Mouse (Mus musculus): Measurements from ENCODE around the gene Kat5. TPM values are rescaled to one million over a fixed set of nuclear protein-coding genes. Genes with fewer than 3 reads are reported as not detected.

Kat5 gene
- total and polyA plus RNA-seq, 3 experiments = 54.5 to 67.6 TPM; not detected in 1

DNA sequence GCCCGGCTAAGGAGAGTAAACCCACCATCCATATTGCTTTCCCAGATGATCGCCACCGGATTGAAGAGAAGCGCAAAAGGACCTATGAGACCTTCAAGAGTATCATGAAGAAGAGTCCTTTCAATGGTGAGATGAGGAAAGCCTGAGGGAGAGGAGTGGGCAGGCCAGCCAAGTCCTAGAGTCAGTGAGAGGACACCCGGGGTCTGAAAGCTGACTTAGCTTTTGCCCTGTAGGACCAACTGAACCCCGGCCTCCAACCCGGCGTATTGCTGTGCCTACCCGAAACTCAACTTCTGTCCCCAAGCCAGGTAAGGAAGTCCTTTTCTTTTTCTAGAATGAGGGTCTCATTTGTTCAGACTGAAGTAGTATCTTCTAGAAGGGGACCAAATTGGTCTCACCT lies 35.2 kb upstream of the Kat5 start:
- H3K4me1 ChIP-seq (ENCODE audit: control insufficient read depth in 1 of 2, insufficient read depth in 2 of 2, low read length in 2 of 2) = 0 out of 4 replicates have a peak, but pooled peaks cover 0 to 4% of the 10 kb centered on the region in 2 experiments
- no peak overlapping the region for H3K4me3 ChIP-seq (ENCODE audit: control insufficient read depth in 1 of 2, insufficient read depth in 1 of 2, low read depth in 2 of 2, low read length in 2 of 2)

DNA sequence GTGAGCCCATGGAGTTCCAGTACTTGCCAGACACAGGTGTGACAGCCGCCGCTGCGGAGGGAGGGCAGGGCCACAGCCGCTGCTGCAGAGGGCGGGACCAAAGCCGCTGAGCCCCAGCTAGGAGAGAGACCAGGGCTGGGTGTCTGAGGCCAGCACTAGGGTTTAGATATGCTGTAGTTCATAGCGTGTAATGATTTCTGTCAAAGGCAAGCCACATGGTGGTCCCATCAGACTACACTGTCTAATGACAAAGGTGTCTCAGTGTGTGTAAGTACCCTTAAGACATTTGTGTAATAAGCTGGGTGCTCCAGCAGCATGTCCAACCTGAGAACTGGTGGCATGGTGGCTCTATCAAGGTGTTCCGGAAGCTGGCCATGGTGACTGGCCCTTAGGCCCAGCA lies 31.6 kb upstream of the Kat5 start:
- Histone ChIP-seq H3K9me3 (replicated peaks; ENCODE audit: insufficient read depth, low read length) (no peaks in the 10 kb centered on the region), H3K4me1 (ENCODE audit: control insufficient read depth in 1 of 2, insufficient read depth in 2 of 2, low read length in 2 of 2) (peaks cover 0 to 9% of the 10 kb centered on the region in 2 experiments; a peak in 2 of 4 replicates), H3K27me3 (ENCODE audit: control insufficient read depth in 1 of 2, insufficient read depth in 2 of 2, low read length in 2 of 2) (no peaks in the 10 kb centered on the region), H3K36me3 (ENCODE audit: control insufficient read depth in 1 of 2, insufficient read depth in 2 of 2, low read length in 2 of 2) (peaks cover 5 to 7% of the 10 kb centered on the region in 2 experiments), H3K79me2 (ENCODE audit: control insufficient read depth, insufficient read depth, low read length, poor library complexity) (peaks cover 16% of the 10 kb centered on the region), H3K9ac (ENCODE audit: control insufficient read depth, low read depth, low read length, poor library complexity, severe bottlenecking) (no peak overlapping the region), H3K27ac (ENCODE audit: control insufficient read depth, low read depth, low read length) (no peak overlapping the region), H3K4me3 (ENCODE audit: control insufficient read depth in 1 of 2, insufficient read depth in 1 of 2, low read depth in 2 of 2, low read length in 2 of 2) (no peak overlapping the region)
- DNase-seq (ENCODE audit: low read depth, low spot score) = no peak
- TF ChIP-seq KAT2A (conservative IDR thresholded peaks at IDR 0.05; ENCODE audit: low read depth, low read length) (no peak), ELF1 (IDR thresholded peaks at IDR 0.05; ENCODE audit: low read depth, low read length) (no peak), MYC (IDR thresholded peaks at IDR 0.05; ENCODE audit: low read depth, low read length) (no peak), POLR2AphosphoS2 (IDR thresholded peaks at IDR 0.05; ENCODE audit: low read length) (no peak), POLR2A (IDR thresholded peaks at IDR 0.05; ENCODE audit: control insufficient read depth in 1 of 2, insufficient read depth in 1 of 2, low read depth in 1 of 2, low read length in 2 of 2, poor library complexity in 1 of 2) (no peak), ZNF384 (IDR thresholded peaks at IDR 0.05; ENCODE audit: low read depth, low read length) (no peak), USF2 (IDR thresholded peaks at IDR 0.05; ENCODE audit: borderline replicate concordance in 1 of 2, insufficient read depth in 1 of 2, low read depth in 1 of 2, low read length in 2 of 2) (no peak), CHD2 (IDR thresholded peaks at IDR 0.05; ENCODE audit: low read length) (no peak), TAL1 (IDR thresholded peaks at IDR 0.05; ENCODE audit: low read length) (no peak), HCFC1 (IDR thresholded peaks at IDR 0.05; ENCODE audit: low read depth, low read length) (no peak), TBP (IDR thresholded peaks at IDR 0.05; ENCODE audit: low read depth, low read length) (no peak), CTCF (IDR thresholded peaks at IDR 0.05 in 2 of 3, conservative IDR thresholded peaks at IDR 0.05 in 1 of 3; ENCODE audit: control insufficient read depth in 1 of 3, insufficient read depth in 1 of 3, low read depth in 2 of 3, low read length in 3 of 3, poor library complexity in 1 of 3, severe bottlenecking in 1 of 3) (no peak), SMC3 (IDR thresholded peaks at IDR 0.05; ENCODE audit: low read depth, low read length) (no peak), RAD21 (IDR thresholded peaks at IDR 0.05; ENCODE audit: low read depth, low read length) (no peak), SIN3A (IDR thresholded peaks at IDR 0.05; ENCODE audit: low read length) (no peak), UBTF (IDR thresholded peaks at IDR 0.05; ENCODE audit: borderline replicate concordance, insufficient read depth, low read depth, low read length) (no peak), ZC3H11A (IDR thresholded peaks at IDR 0.05; ENCODE audit: low read depth, low read length) (no peak), JUND (IDR thresholded peaks at IDR 0.05; ENCODE audit: low read depth, low read length) (no peak), ETS1 (IDR thresholded peaks at IDR 0.05; ENCODE audit: low read depth, low read length) (no peak), MEF2A (IDR thresholded peaks at IDR 0.05; ENCODE audit: extremely low read depth, insufficient replicate concordance, low read depth, low read length, poor library complexity, severe bottlenecking) (no peak)

More for the DNA sequence above, 35.2 kb upstream of the Kat5 start:
- Histone ChIP-seq H3K27me3 (ENCODE audit: control insufficient read depth in 1 of 2, insufficient read depth in 2 of 2, low read length in 2 of 2) (no peaks in the 10 kb centered on the region), H3K9me3 (replicated peaks; ENCODE audit: insufficient read depth, low read length) (no peaks in the 10 kb centered on the region), H3K9ac (ENCODE audit: control insufficient read depth, low read depth, low read length, poor library complexity, severe bottlenecking) (no peak overlapping the region), H3K79me2 (ENCODE audit: control insufficient read depth, insufficient read depth, low read length, poor library complexity) (no peaks in the 10 kb centered on the region), H3K36me3 (ENCODE audit: control insufficient read depth in 1 of 2, insufficient read depth in 2 of 2, low read length in 2 of 2) (peaks cover 0 to 6% of the 10 kb centered on the region in 2 experiments; a peak in 2 of 4 replicates), H3K27ac (ENCODE audit: control insufficient read depth, low read depth, low read length) (no peak overlapping the region)
- TF ChIP-seq TCF12 (IDR thresholded peaks at IDR 0.05; ENCODE audit: low read depth, low read length) (no peak), MAZ (IDR thresholded peaks at IDR 0.05; ENCODE audit: low read depth, low read length) (no peak), RCOR1 (IDR thresholded peaks at IDR 0.05; ENCODE audit: low read depth, low read length) (no peak), SIN3A (IDR thresholded peaks at IDR 0.05; ENCODE audit: low read length) (no peak), ZKSCAN1 (IDR thresholded peaks at IDR 0.05; ENCODE audit: low read depth, low read length) (no peak), GATA1 (IDR thresholded peaks at IDR 0.05; ENCODE audit: low read depth, low read length) (no peak), UBTF (IDR thresholded peaks at IDR 0.05; ENCODE audit: borderline replicate concordance, insufficient read depth, low read depth, low read length) (no peak), POLR2A (IDR thresholded peaks at IDR 0.05; ENCODE audit: control insufficient read depth in 1 of 2, insufficient read depth in 1 of 2, low read depth in 1 of 2, low read length in 2 of 2, poor library complexity in 1 of 2) (no peak), JUND (IDR thresholded peaks at IDR 0.05; ENCODE audit: low read depth, low read length) (no peak), NRF1 (IDR thresholded peaks at IDR 0.05; ENCODE audit: insufficient read depth, low read depth, low read length, poor library complexity, severe bottlenecking) (no peak), GABPA (IDR thresholded peaks at IDR 0.05; ENCODE audit: low read depth, low read length) (no peak), ETS1 (IDR thresholded peaks at IDR 0.05; ENCODE audit: low read depth, low read length) (no peak), E2F4 (IDR thresholded peaks at IDR 0.05; ENCODE audit: borderline replicate concordance, low read depth, low read length) (no peak), USF1 (IDR thresholded peaks at IDR 0.05; ENCODE audit: low read depth, low read length) (no peak), ELF1 (IDR thresholded peaks at IDR 0.05; ENCODE audit: low read depth, low read length) (no peak)
- no peak for DNase-seq (ENCODE audit: low read depth, low spot score)

Measured in MEL (cell line).